Mouse (Mus musculus) CD4-positive, CD25-positive, alpha-beta regulatory T cell, adult 2 months (primary cell): ENCODE data around the gene Ubr2.

Experiments used
- DNase-seq: peaks from one replicate; pipeline ENCODE4 v3.0.0-alpha.2; 2012; ENCODE audit warnings: low read depth, low spot score

Ubr2 gene

DNA sequence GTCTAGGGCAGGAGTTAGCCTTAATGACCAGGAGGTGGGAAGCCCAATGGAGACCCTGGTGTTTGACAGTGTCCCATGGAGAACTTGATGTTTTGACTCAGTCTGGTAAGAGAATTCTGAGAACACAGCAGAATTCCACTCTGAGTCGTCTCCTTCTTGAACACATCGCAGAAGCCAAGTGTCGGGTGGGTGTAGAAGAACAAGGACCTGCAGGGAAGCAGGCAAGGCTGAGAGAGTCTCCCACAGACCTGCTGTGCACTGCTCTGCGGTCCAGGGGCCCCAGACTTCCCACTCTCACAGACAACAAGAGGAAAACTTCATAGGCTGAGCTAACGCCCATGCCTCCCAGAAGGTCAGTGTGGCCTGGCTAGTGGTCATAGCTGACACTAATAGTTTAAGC is 82.6 kb downstream of the Ubr2 start:
- no peak for DNase-seq

DNA sequence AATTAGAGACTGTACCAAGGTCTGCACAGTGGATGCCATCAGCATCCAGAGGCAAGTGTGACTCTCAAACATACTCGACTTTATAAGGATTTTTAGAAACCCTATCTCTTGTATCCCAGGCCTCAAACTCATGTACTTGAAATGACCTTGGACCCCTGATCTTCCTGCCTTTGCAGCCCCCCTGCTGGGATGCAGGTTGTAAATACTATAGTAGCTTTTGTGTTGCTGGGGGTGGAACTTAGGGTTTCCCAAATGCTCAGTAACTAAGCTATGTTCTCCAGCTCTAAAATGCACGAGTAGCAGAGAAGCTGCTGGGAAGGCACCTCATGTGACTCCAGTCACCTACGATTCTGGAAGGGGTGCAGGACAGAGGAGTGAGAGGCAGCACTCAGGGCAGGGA is 83.4 kb downstream of the Ubr2 start:
- no peak for DNase-seq

DNA sequence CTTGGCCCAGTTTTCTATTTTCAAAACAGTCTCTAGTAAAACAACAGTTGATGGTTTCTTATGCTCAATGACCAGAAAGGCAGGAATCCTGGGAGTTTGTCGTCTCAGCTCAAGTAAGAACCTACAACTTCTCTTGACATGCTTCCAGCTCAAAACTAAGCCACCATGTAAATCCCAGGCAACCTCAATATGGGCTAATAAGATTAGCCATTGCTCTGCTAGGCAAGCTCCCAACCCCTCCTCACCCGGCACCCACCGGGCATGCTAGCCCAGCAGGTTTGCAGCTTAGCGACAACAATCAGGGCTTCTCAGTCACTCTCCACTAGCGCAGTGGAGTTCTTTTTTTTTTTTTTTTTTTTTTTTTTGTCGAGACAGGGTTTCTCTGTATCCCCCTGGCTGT is 84.2 kb downstream of the Ubr2 start:
- no peak for DNase-seq

DNA sequence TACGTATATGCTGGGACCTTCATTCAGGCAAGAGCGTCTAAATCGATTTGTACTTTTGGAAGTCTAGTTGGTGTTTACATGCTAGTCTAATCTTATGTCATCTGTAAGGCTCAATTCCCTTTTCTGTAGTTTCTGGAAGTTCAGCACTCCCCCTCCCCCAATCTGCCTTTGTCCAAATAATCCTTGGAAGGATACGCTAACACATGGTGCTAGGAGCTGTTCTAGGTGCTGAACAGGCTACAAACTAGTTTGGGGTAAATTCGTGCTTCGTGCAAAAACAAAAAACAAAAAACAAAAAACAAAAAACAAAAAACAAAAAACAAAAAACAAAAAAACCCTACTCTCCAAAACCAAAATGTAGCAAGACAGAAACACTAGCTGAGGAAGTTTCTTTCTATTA is 89.5 kb downstream of the Ubr2 start:
- no peak for DNase-seq

DNA sequence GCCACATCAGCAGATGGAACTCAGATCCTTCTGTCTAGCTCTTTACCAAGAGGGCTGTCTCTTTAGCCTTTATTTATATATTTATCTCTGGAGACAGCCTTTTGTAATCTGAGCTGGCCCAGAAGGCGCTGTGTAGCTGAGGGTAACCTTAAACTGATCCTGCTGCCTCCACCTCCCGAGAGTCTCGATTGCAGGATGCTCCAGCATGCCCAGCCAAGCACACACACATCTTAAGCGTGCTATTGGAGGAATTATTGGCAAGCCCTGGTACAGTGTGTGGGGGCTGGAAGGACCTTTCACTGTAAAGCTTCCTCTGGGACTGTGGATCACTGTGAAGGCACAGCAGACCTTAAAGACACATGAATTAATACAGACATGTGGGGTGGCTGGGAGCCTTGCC is 91.4 kb downstream of the Ubr2 start:
- DNase-seq: no peak

DNA sequence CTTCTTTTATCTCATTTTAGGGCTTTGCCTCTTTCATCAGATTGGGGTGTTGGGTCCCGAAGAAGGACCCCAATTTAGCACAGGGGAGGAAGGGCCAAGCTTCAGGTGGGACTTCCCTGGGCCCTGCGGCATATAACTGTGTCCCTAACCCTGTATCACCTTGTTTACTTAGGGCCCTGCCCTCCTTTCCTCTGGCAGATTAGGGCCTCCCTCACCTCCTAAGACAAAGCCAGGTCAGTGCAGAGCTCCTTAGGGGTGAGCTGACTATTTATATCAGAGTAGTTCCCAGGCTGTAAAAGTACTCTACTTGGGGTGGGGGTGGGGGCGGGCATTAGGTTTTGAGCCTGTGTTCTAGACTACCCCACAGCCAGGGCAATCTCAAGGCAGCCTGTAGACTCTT is 95.2 kb downstream of the Ubr2 start:
- no peak for DNase-seq

DNA sequence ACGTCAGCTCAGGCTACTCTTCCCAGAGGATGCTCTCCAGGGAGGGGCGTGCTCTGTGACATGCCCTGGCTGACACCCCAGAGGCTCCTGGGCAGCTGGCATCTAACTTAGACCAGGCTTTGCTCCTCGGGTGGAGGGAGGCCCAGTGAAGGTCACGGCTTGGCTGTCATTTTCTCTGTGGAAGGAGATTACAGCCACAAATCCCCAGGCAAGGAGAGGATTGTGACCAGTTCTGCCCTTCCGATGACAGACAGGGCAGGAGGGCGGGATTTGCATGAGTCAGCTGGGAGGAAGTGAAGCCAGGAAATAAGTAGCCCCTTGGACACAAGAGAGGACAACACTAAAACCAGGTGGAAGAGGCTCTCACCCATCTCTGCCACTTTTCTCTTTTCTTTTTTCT is 98.0 kb downstream of the Ubr2 start:
- no peak for DNase-seq

DNA sequence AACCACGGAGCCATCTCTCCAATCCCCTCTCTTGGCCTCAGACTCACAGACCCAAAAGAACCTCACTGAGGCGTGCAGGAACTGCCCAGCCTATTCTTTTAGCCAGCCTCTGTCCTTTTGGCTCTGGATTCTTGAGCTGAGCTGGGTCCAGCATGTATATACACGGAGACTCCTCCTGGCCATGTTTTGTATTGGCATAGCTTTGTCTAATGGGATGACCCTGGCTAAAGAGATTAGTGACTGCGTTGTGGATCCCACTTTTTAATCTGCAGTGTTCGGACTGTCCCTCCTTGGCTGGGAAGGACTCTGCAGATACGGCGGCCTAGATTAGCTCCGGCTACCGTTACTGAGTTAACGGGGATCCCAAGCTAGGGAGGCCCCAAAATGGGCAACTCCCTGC is 100.2 kb downstream of the Ubr2 start, which contains the start of gene Prph2:
Gene Prph2, plus strand, starts transcription at position 274 of the 400 bp plus-strand sequence.
- no peak for DNase-seq

DNA sequence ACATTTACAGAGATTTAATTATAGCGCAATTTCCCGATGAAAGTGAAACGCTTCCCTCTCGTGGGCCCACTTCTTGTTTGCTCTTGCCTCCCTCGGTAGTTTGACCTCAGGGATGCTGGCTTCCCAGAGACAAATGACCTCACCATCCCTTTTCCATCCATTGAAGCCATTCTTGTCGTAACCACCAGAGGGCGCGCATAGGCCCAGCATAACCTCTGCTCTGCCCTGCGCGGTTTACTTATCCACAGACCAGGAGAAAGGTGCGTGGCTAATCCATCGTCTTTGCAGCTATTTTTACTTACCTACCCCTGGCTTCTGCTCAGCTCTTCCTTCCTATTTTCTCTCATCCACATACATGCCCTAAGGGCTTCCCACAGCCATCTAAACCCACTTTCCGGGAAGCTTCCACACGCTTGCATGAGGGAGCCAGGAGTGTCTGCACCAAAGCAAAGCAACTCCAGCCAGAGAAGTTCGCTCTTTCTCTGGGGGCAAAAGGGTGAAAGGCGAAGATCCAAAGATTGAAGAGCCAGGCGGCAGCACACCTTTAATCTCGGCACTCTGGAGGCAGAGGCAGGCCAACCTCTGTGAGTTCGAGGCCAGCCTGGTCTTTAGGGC is 106.4 kb downstream of the Ubr2 start:
- DNase-seq: peak; percentile 87

DNA sequence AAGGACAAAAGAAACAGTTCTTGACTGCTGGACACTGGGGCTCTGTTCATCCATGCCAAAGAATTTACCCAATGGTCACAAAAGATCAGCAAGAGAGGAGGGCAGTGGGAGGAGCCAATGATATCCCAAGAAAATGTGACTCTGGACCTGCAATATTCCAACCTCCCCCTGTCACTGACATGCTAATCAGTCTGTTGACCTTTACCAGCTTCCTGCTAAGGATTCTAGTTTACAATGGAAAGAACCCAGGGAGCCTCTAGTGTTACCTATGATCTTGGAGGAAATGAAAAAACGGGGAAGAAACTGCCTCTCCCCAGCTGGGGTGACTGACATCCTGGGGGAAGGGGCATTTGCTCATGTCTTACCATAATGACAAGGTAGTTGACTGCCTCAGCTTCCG is 109.4 kb downstream of the Ubr2 start:
- DNase-seq: no peak

DNA sequence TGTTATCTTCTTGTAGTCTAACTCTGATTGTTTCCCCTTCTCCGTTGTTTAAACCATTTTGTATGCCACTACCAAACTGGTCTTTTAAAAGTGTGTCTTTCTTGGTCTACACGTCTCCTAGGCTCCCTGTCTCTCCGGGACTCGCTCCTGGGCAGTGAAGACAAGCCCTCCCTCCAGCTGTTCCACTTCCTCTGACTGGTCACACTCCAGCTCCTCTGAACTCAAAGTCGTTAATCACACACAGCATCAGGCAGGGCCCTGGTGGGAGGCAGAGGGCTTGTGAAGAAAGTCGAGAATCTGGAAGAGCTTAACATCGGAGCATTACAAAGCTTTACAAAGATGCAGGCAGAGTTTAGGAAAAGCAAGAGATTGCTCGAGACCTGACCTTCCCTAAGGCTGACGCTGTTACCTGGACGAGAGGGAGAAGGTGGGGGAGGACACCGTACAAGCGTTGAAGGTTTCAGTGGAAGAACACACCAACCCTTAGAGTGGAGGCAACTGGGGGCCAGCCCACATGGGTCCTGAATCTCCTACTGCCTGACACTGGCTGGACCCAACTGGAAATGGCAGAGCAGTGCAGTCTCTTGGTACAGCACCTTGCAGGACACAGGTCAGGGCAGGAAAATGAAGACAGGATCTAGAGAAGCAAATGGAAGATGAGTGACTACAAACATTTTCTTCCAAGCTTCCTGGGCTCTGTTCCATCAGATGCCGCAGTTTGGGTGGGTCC is 113.0 kb downstream of the Ubr2 start:
- DNase-seq: no peak

DNA sequence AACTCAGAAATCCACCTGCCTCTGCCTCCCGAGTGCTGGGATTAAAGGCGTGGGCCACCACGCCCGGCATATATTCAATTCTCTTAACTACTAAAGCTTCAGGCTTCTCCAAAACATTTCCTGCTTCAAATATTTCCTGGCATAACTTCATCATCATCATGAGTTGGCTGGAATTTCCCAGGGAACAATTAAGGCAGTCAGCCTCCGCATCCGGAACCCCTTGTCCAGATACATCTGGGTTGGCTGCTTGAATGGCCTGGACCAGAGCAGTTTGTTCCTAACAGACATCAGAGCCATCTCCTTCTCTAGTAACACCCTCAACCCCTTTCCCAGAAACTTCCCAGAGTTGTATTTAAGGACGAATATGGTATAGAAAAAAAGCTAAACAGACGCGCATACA is 114.9 kb downstream of the Ubr2 start:
- no peak for DNase-seq

DNA sequence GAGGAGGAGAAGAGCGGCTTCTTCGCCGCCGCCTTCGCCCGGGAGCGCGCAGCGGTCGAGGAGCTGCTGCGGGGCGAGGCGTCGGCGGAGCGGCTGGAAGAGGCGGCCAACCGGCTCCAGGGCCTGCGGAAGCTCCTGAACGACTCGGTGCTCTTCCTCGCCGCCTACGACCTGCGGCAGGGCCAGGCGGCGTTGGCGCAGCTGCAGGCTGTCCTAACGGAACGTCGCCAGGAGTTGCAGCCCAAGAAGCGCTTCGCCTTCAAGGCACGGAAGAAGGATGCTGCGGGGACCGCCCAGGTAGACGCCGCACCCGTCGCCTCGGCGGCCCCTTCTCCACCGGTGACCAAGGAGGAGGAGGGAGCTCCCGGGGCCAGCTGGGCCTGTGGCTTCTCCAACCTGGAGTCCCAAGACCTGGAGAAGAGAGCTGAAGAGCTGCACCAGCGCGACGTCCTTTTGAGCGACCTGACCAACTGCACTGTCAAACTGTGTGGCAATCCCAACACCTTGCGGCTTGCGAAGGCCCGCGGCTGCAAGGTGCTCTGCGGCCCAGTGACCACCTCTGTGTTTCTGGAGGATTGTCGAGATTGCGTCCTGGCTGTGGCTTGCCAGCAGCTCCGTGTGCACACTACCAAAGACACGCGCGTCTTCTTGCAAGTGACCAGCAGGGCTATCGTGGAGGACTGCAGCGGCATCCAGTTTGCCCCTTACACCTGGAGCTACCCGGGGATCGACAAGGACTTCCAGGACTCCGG is 119.3 kb downstream of the Ubr2 start:
- no peak for DNase-seq

DNA sequence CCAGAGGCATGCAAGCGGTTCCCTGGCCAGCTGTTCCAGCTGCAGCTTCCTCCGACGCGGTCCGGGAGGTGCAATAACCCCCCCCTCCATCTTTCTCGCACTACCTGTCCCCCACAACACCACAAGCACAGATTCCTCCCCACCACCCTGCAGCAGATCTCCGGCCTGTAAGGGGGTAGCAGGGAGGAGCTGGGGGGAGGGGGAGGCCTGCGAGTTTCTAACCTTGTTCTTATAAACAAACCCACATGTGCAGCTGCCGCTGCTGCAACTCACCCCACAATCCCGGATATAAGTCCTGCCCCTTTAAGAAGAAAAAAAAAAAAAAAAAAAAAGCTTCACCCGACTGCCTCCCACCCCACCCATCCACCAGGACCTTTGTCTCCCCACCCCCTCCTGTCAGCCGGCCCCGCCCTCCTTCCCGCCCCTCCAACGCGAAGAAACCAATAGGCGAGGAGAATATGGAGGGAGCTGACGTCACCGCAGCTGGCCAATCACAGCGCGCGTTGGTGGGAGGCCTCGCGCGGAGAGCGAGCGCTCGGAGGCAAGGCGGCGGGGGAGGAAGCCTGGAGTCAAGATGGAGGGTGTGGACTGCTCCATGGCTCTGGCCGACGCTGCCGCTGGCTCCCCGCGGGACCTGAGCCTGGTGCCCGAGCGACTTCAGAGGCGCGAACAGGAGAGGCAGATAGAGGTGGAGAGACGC is 120.1 kb downstream of the Ubr2 start, which contains the start of gene Tbcc:
Gene Tbcc, plus strand, starts transcription at position 569 of the 700 bp plus-strand sequence.
- peak; percentile 99 for DNase-seq

DNA sequence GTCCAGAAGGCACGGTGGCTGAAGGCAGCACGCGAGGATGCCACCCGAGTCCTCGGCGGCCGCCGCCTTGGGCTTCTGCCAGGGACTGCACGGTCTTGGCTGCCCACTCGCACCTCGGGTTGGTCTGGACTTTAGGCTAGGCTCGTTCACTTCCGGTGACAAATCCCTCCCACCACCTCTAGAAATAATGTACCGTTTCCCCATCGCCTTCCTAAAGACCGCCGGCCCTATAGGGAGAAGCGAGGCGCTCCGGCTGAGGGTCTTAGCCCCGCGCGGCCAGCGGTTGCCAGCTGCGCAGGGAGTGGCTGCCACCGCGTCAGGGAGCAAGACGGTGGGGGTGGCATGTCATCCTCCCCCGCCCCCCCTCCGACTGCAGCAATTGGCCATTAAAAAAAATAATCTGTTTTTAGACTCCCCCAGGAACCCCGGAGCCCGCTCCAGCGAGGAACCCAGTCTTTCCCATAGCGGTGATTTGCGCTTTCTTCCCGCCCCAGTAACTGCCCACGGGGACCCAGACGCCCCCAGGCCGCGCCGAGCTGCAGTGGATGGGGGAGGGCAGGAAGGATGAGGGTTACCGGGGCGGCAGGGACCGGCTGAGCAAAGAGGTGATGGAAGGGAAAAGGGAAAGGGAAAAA is 120.8 kb downstream of the Ubr2 start:
- DNase-seq: peak; percentile 72

DNA sequence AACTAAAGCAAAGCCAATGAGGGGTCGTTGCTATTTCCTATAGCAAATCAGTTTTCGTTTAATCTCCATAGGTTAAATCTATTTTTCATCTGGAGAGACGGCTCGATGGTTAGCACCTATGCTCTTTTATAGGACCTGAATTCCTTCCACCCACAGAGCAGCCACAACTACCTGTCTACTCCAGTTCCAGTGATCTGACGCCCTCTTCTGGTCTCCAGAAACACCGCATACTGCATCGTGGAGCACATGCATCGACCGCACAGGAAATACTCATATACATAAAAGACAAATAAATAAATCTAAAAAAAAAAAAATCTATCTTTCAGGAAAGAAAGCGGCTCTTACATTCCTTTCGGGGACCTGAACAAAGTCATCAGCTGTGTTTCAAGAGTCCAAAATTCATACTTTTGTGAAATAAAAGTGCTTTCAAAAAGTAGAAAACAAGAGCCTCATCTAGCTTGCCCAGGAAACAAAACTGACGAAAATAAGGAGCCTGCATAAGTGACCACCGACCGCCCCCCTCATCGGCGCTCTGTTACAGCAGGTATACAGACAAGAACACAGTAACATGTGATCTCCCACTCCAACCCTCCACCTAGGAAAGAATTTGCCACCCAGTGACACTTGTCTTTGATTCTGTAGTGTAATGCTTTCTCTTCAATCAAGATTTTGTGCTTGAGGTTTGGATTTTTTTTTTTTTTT is 121.7 kb downstream of the Ubr2 start:
- DNase-seq: peak; percentile 81

DNA sequence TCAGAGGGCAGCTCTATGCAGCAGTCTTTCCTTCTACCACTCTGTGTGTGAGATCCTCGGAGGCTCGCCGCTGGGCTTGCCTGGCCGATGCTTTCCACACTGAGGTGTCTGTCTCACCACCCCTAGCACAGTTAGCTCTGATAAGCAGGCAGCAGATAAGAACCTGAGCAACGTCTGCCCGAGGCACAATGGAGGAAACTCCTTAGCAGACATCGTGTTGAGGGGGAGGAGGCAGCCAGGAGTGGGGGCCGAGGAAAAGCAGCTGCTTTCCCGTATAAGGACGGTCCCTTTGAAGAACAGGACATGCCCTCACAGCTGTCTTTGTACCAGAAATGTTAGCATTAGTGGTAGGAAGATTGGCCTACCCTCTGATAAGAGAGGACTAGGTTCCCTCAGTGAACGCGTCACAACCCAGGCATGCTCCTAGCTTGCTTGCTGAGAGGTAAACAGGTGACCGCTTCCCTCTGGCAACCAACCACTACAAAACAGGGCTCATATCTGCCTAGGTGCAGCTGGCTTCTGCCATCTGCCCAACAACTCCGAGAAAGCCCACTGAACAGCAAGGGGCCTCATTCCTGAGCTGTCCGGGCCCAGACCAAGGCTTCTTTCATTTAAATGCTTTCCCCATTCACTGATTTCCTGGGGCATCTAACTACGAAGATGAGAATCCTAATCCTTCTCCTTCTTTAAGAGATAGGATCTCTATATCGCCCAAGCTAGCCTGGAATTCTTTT is 124.3 kb downstream of the Ubr2 start:
- no peak for DNase-seq

DNA sequence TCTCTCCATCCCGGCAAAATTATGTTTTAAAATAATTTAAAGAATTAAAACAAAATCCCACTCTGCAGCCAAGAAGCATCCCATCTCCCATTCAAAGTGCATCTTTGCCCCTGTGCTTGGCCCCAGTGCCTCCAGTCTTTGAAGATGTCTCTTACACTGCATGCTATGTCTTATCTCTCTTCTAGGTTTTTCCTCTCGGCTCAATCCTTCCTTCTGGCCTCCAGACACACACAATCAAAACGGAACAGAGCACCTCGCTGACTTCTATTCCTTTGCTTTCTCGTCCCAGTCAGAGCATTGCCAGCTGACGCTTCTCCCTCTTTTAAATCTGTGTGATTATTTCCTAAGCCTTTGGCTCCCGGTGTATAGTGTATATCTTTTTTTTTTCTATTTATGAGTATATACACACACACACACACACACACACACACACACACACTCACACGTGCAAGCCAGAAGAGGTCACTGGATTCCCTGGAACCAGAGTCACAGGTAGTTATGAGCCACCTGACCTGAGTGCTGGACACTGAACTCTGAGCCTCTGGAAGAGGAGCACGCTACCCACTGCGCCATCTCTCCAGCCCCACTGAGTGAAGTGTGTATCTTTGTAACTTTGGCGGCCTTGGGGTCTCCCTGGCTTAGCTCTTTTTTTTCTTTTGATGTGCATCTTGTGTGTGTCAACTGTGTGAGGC is 125.0 kb downstream of the Ubr2 start:
- DNase-seq: no peak

DNA sequence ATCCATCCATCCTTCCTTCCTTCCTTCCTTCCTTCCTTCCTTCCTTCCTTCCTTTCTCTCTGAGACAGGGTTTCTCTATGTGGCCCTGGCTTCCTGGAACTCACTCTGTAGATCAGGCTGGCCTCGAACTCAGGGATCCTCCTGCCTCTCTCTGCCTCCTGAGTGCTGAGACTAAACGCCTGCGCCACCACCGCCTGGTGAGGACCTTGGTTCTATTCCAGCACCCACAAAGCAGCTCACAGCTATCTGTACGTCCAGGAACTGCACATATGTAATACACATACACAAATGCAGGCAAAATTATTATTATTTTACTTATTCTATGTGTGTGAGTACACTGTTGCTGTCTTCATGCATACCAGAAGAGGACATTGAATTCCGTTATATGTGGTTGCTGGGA is 125.6 kb downstream of the Ubr2 start:
- DNase-seq: no peak

DNA sequence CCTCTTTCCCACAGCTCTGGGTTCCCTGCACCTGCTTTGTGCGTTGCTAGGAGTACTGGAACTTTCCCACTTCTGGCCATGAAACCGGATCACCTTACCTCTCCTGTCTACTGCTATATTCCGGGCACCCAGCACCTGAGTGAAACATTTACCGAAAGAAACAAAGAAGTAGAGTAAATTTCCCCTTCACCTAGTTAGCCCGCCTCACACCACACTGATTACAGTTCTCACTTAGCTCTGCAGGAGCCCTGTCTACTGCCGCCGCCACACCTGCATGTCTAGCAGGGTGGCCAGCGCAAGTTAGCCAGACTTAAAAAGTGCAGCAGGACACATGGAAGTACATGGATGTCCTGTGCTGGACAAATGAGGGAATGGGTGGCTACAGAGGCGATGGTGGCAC is 127.2 kb downstream of the Ubr2 start:
- DNase-seq: no peak
